Mouse (Mus musculus) thymus, adult 2 months (tissue): ENCODE results near the gene Ghrh. TPM values are rescaled to one million over a fixed set of nuclear protein-coding genes. Genes with fewer than 3 reads are reported as not detected.
A peak's percentile ranks its signal among the peaks of the same experiment; 100 is the strongest.

Source experiments
- DNase-seq: peaks from one replicate; pipeline ENCODE4 v3.0.0; 2021
- H3K27ac ChIP-seq: fragments of 200-500 bp; 2 replicates; pipeline ENCODE4 v1.5.1; 2012; ENCODE audit warnings: low read length, control low read depth; ENCODE audit not compliant: control insufficient read depth, insufficient read depth
- H3K27me3 ChIP-seq: fragments of 200-500 bp; 2 replicates; pipeline ENCODE4 v1.6.1; 2012; ENCODE audit warnings: mild to moderate bottlenecking, low read length, moderate library complexity, mixed read lengths; ENCODE audit not compliant: control insufficient read depth, insufficient read depth
- H3K36me3 ChIP-seq: fragments of 200-500 bp; 2 replicates; pipeline ENCODE4 v1.6.1; 2012; ENCODE audit warnings: mild to moderate bottlenecking, low read length, moderate library complexity; ENCODE audit not compliant: control insufficient read depth, insufficient read depth
- H3K4me1 ChIP-seq: fragments of 200-500 bp; replicated peaks from 2 replicates; pipeline ENCODE4 v1.6.1; 2012; ENCODE audit warnings: low read length; ENCODE audit not compliant: control insufficient read depth, insufficient read depth
- H3K4me3 ChIP-seq: fragments of 200-500 bp; 2 replicates; pipeline ENCODE4 v1.5.1; 2012; ENCODE audit warnings: mild to moderate bottlenecking, low read length, control low read depth, moderate library complexity; ENCODE audit not compliant: control insufficient read depth, insufficient read depth
- CTCF ChIP-seq: fragments of 200-500 bp; IDR thresholded peaks from 2 replicates; pipeline ENCODE4 v1.5.1; 2012; ENCODE audit warnings: mild to moderate bottlenecking, control low read depth, low read length, moderate library complexity, borderline replicate concordance; ENCODE audit not compliant: control insufficient read depth, poor library complexity, insufficient read depth; ENCODE audit errors: extremely low read depth
- POLR2A ChIP-seq: fragments of 200-500 bp; IDR thresholded peaks from 2 replicates; pipeline ENCODE4 v1.6.1; 2012; ENCODE audit warnings: mild to moderate bottlenecking, low read length, control low read depth, moderate library complexity; ENCODE audit not compliant: control insufficient read depth, poor library complexity, insufficient read depth; ENCODE audit errors: extremely low read depth
- WGBS: fragments of 180-500 bp; shearing (Covaris S2); methylation state at CpG from one replicate; pipeline ENCODE4 v1.1.7; 2018; 5-methylcytosine and 5-hydroxymethylcytosine counted together
- polyA plus RNA-seq: library from polyadenylated mRNA; depleted of rRNA; stranded (reverse); fragments of >200 nt; gene quantifications from 2 replicates; pipeline ENCODE4 v1.2.3, GENCODE M21; 2012

Gene Ghrh
- polyA plus RNA-seq, 1 experiment, result 1.4 TPM

DNA sequence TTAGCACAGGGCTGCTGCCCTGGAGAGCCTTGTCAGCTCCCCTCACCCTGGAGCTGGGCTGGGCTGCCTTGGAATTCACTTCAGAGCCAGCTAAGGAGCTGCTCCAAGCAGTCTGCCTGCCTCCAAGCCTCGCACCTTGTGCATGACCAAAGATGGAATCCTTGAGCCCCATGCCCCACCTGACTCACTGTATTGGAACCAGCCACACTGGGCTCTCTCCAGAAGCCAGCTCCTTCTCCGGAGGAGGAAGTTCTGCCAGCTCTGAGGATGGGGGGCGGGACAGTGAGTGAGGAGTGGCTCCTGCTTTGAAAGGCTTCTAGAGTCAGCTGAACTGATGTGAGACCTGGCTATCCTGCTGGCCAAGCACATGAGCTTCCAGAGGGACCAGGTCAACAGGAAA is 26.4 kb upstream of the Ghrh start:
- peaks cover 6% of the 10 kb centered on the region for H3K4me1 ChIP-seq
- H3K27ac ChIP-seq, result no peak overlapping the region
- DNase-seq, result no peak
- no peaks in the 10 kb centered on the region for H3K36me3 ChIP-seq
- H3K27me3 ChIP-seq, result no peaks in the 10 kb centered on the region
- WGBS, result 92% methylated on average over 3 of the region's 3 CpGs
- TF ChIP-seq POLR2A (no peak), CTCF (no peak)
- H3K4me3 ChIP-seq, result no peak overlapping the region

DNA sequence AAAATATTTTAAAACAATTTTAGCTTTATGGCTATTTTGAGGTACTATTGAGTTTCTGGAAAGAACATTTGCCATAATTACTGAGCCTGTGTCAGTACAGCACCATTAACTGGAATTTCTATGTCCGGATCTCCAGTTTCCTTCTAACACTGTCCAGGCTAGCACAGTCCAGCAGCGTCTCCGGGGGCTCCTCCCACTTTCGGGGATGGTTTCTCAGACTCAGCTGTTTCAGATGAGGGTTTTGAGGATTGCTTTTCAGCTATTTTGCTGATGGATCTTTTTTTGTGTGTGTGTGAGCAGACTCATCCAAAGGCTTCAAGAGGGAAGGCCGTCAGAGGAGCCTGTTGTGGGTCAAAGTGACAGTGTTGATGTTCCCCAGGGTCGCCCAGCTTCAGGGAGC is 24.4 kb upstream of the Ghrh start:
- H3K4me3 ChIP-seq, result no peak overlapping the region
- H3K27me3 ChIP-seq, result no peaks in the 10 kb centered on the region
- H3K4me1 ChIP-seq, result peaks cover 12% of the 10 kb centered on the region
- TF ChIP-seq CTCF (no peak), POLR2A (no peak)
- no peak for DNase-seq
- 98% methylated on average over 6 of the region's 6 CpGs for WGBS
- H3K36me3 ChIP-seq, result no peaks in the 10 kb centered on the region
- no peak overlapping the region for H3K27ac ChIP-seq

DNA sequence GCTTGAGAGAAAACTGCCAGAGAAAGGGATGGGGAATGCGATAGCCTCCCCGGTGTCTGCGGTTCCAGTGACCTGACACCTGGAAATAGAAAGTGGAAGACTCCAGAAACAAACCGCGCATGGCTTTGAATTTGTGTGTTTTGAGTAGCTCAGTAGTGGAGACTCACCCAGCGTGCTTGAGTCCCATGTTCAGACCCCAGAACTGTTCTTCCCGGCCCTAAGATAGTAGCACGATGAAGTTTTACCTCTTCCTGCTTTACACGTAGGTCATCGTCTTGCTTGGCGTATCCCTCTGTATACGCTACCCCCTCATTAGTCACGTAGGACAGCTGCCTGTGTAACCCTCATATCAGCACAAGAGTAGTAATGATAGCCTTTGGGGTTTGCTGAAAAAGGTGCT is 20.7 kb upstream of the Ghrh start:
- no peaks in the 10 kb centered on the region for H3K27me3 ChIP-seq
- no peak for DNase-seq
- WGBS, result 3% methylated on average over 13 of the region's 13 CpGs
- no peaks in the 10 kb centered on the region for H3K36me3 ChIP-seq
- peak overlapping the region; percentile 34; the same call in 1 of the 2 replicates for H3K27ac ChIP-seq
- peaks cover 10% of the 10 kb centered on the region for H3K4me1 ChIP-seq
- H3K4me3 ChIP-seq, result peak overlapping the region; percentile 67
- no peak for TF ChIP-seq CTCF
- TF ChIP-seq POLR2A, result no peak

DNA sequence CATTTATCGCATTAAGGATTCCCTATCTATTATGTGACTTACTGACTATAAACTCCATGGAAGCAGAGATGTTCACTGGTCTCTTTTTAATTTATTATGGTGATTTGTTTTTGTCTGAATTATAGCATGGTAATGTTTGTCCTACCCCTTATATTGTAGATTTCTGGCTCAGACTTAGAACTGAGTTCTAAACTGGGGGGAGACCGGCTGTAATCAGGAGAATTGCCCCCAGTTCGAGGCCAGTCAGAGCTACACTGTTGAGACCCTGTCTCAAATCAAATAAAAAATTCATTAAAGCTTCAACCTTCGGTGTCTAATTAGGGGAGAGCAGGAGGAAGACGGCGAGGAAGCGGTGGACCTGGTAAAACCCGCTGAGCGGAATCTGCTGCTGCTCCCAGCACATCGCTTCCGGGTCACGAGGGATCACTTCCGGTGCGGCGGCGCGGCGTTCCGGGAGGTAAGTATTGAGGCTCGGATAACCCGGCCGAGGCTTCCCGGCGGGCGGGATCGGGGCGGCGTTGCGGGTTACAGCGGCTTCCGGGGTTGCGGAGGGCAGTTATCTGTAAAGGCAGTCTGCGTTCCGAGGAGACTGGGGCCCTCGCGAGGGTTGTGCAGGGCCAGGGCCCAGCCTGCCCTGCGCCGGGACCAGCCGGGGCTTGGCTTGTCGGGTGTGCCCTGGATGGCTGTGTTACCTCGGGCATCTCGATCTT is 20.0 kb upstream of the Ghrh start, which contains the start of gene Manbal:
Gene Manbal, plus strand, starts transcription at position 411 of the 710 bp plus-strand sequence.
- Histone ChIP-seq H3K4me3 (peak within 1 kb of the TSS; percentile 67), H3K36me3 (no peaks in the 10 kb centered on the region), H3K4me1 (peaks cover 10% of the 10 kb centered on the region), H3K27ac (peak within 1 kb of the TSS; percentile 58; the same call in 1 of the 2 replicates), H3K27me3 (no peaks in the 10 kb centered on the region)
- WGBS, result 4% methylated on average over 42 of the region's 42 CpGs
- DNase-seq, result peak; percentile 99
- TF ChIP-seq CTCF (0 out of 2 replicates have a peak, but pooled peaks have one; percentile 20), POLR2A (peak; percentile 71)

DNA sequence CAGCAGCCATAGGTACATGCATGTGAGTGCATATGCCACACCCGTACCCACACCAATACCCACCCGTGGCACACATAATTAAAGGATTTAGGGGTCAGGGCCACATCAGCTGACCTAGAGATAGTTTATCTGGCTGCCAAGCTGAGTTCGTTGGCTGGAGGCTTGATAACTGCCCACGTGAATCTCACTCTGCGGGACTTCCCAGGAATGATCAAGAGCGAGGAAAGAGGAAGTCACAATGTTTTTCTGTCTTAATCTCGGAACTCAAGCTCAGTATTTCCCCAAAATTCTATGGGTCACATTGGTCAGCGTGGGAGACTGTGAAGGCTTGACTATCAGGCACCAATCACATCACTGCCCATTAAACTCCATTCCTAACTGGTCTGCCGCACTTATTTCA is 19.5 kb upstream of the Ghrh start:
- H3K36me3 ChIP-seq, result no peaks in the 10 kb centered on the region
- no peak overlapping the region for H3K4me3 ChIP-seq
- H3K27ac ChIP-seq, result no peak overlapping the region
- TF ChIP-seq POLR2A (no peak), CTCF (no peak)
- 63% methylated on average over 9 of the region's 9 CpGs for WGBS
- DNase-seq, result no peak
- H3K4me1 ChIP-seq, result peaks cover 10% of the 10 kb centered on the region
- H3K27me3 ChIP-seq, result no peaks in the 10 kb centered on the region

DNA sequence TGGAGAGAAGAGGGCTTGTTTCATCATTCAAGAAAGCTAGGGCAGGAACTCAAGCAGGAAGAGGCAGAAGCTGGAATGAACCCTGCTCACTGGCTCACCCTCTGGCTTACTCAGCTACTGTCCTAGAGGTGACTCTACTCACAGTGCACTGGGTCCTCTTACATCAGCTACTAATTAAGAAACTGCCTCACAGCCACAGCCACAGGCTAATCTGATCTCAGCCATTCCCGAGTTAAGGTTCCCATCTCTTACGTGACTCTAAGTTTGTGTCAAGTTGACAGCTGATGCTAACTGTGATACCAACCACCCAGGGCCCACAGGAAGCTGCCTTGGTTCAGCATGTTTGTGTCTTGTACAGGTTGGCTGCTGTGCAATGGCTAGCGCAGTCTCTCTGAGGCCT is 15.7 kb upstream of the Ghrh start:
- DNase-seq, result no peak
- no peak overlapping the region for H3K27ac ChIP-seq
- WGBS, result 75% methylated on average over 3 of the region's 3 CpGs
- TF ChIP-seq POLR2A, result no peak
- TF ChIP-seq CTCF, result no peak
- peaks cover 4% of the 10 kb centered on the region for H3K4me1 ChIP-seq
- H3K4me3 ChIP-seq, result no peak overlapping the region
- no peaks in the 10 kb centered on the region for H3K36me3 ChIP-seq
- H3K27me3 ChIP-seq, result no peaks in the 10 kb centered on the region
